19 mouse cellular contexts compared by ENCODE assay signal in the genomic region with DNA sequence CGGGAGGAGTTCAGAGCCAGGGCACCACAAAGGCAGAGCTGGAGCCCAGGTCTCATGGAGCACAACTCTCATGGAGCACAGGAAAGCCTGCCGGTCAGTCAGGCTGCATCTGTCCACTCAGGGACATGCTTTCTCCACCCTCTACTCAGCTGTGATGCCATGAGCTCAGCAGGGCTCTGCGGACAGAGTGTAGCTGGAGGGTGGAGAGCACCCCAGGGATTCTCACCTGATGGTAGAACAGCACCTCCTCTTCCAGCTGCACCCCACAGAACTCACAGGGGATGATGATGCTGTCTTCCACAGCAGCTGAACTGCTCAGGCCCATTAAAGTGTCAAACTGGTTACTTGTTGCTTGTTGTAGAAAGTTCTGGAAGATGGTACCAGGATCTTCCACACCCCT. TPM values are rescaled to one million over a fixed set of nuclear protein-coding genes. Genes with fewer than 3 reads are reported as not detected.
A peak's percentile ranks its signal among the peaks of the same experiment; 100 is the strongest.
DNase-seq lines count a peak whose midpoint lies in the region; ATAC-seq lines count a peak whose summit lies in the region.
"Had no signal": no experiment of that assay in that cellular context is flagged by ENCODE, and none has a peak within 500 bp of the region (broad histone marks: within the 10 kb centered on the region; RNA-seq: fewer than 3 reads in every experiment).

No protein-coding gene starts in this region.

- WGBS in midbrain, embryonic 11.5 days = 95% methylated on average over 3 of the region's 3 CpGs
- WGBS in midbrain, embryonic 16.5 days = 94% methylated on average over 3 of the region's 3 CpGs

- no peak for ATAC-seq in midbrain, embryonic 11.5 days (ENCODE audit: low FRiP score)
- ATAC-seq in midbrain, embryonic 16.5 days = no peak
- ATAC-seq: activated CD4-positive, CD25-positive, alpha-beta regulatory T cell, adult 4 months; CD4-positive, CD25-positive, alpha-beta regulatory T cell, adult 4 months; Patski had no signal

- H3K9ac ChIP-seq in midbrain, embryonic 11.5 days (ENCODE audit: low read length) = no peak overlapping the region
- no peak overlapping the region for H3K9ac ChIP-seq in midbrain, embryonic 16.5 days (ENCODE audit: low read depth, low read length)

- peaks cover 21% of the 10 kb centered on the region for H3K36me3 ChIP-seq in midbrain, embryonic 11.5 days (ENCODE audit: control insufficient read depth, insufficient read depth, low read length)
- peaks cover 49% of the 10 kb centered on the region for H3K36me3 ChIP-seq in midbrain, embryonic 16.5 days (ENCODE audit: control insufficient read depth, insufficient read depth, low read length)

- H3K4me2 ChIP-seq in midbrain, embryonic 11.5 days = no peak overlapping the region
- H3K4me2 ChIP-seq in midbrain, embryonic 16.5 days (ENCODE audit: low read length) = no peak overlapping the region

- intact Hi-C loops in heart, postnatal 25 days (cut with DNase I) = loop anchor here (5.0 kb wide), 1 partner anchor 157 kb away; no protein-coding TSS in a partner anchor

- H3K27ac ChIP-seq in midbrain, embryonic 11.5 days (ENCODE audit: low read depth, low read length) = no peak overlapping the region
- H3K27ac ChIP-seq in midbrain, embryonic 16.5 days (ENCODE audit: low read length) = no peak overlapping the region

- DNase-seq in heart, adult 11 months = peak; percentile 85
- no peak for DNase-seq in heart, postnatal 25 days (ENCODE audit: low spot score)
- peak; percentile 64 for DNase-seq in midbrain, embryonic 11.5 days (ENCODE audit: low spot score, missing footprints)
- DNase-seq: adrenal gland, adult 2 months; adrenal gland, adult 8-10 months; adrenal gland, postnatal 10 days; adrenal gland, postnatal 14 days; adrenal gland, postnatal 25 days; adrenal gland, postnatal 36 days; B cell, adult 2 months; cerebellum, adult 11 months; cerebellum, adult 11-12 months; cerebellum, adult 18-20 months had no signal

- no peaks in the 10 kb centered on the region for H3K9me3 ChIP-seq in midbrain, embryonic 11.5 days (ENCODE audit: control insufficient read depth, low read length)
- no peaks in the 10 kb centered on the region for H3K9me3 ChIP-seq in midbrain, embryonic 16.5 days (replicated peaks; ENCODE audit: control insufficient read depth, low read length, poor library complexity, severe bottlenecking)
- H3K9me3 ChIP-seq: G1E had no signal

- H3K4me1 ChIP-seq in midbrain, embryonic 11.5 days (ENCODE audit: control insufficient read depth, insufficient read depth, low read length) = no peaks in the 10 kb centered on the region
- H3K4me1 ChIP-seq in midbrain, embryonic 16.5 days (ENCODE audit: control insufficient read depth, insufficient read depth, low read length) = no peaks in the 10 kb centered on the region

- H3K4me3 ChIP-seq in midbrain, embryonic 11.5 days (ENCODE audit: low read depth, low read length) = no peak overlapping the region
- H3K4me3 ChIP-seq in midbrain, embryonic 16.5 days (ENCODE audit: low read depth, low read length) = no peak overlapping the region

- H3K27me3 ChIP-seq in midbrain, embryonic 11.5 days (ENCODE audit: control insufficient read depth, insufficient read depth, low read length) = no peaks in the 10 kb centered on the region
- H3K27me3 ChIP-seq in midbrain, embryonic 16.5 days (ENCODE audit: control insufficient read depth, insufficient read depth, low read depth, low read length) = no peaks in the 10 kb centered on the region
- H3K27me3 ChIP-seq: CH12.LX, Patski had no signal

RNA-seq across cellular contexts. Expression of a gene that starts 10.6 kb away (rescaled TPM):
- 10 to 100 TPM; 48.1 to 51.3 TPM for total RNA-seq in heart, postnatal 25 days (2021)
- polyA plus RNA-seq in midbrain, embryonic 11.5 days (2014; fragmentation: Nextera tagmentation; extraction: Ambion mirVana) = 84.0 and 87.5 TPM in 2 replicates
- 135 and 140 TPM in 2 replicates for polyA plus RNA-seq in midbrain, embryonic 16.5 days (2015; fragmentation: Nextera tagmentation; extraction: Ambion mirVana)

RNA-seq across cellular contexts. Expression of a gene that starts 22.9 kb away (rescaled TPM):
- 10 to 100 TPM; 19.9 TPM for total RNA-seq in heart, postnatal 25 days (2021)
- 46.9 and 51.7 TPM in 2 replicates for polyA plus RNA-seq in midbrain, embryonic 11.5 days (2014; fragmentation: Nextera tagmentation; extraction: Ambion mirVana)
- 54.0 and 55.0 TPM in 2 replicates for polyA plus RNA-seq in midbrain, embryonic 16.5 days (2015; fragmentation: Nextera tagmentation; extraction: Ambion mirVana)
